Mouse (Mus musculus): ENCODE data around the gene Gucy1b1. TPM values are rescaled to one million over a fixed set of nuclear protein-coding genes. Genes with fewer than 3 reads are reported as not detected.
A peak's percentile ranks its signal among the peaks of the same experiment; 100 is the strongest.

The Gucy1b1 gene
- polyA plus RNA-seq, 1 experiment from 2014 or later: 8.4 TPM

- Histone ChIP-seq H3K4me2 (no peak overlapping the region), H3K27me3 (ENCODE audit: control insufficient read depth, insufficient read depth, low read length) (no peaks in the 10 kb centered on the region), H3K9me3 (ENCODE audit: control insufficient read depth, low read length) (no peaks in the 10 kb centered on the region), H3K4me1 (ENCODE audit: control insufficient read depth, insufficient read depth, low read length) (peaks cover 5% of the 10 kb centered on the region; the same call in 1 of the 2 replicates), H3K27ac (ENCODE audit: low read depth, low read length) (no peak overlapping the region), H3K36me3 (ENCODE audit: control insufficient read depth, insufficient read depth, low read length) (no peaks in the 10 kb centered on the region), H3K4me3 (ENCODE audit: low read depth, low read length) (no peak overlapping the region), H3K9ac (ENCODE audit: low read length) (no peak overlapping the region)
- WGBS: 90% methylated on average over 8 of the region's 8 CpGs
- no peak for DNase-seq (ENCODE audit: low spot score, missing footprints)
- no peak for ATAC-seq (ENCODE audit: low FRiP score)
Measured at GRCm38 (mm10) chr3:82046087-82046486, 28.4 kb downstream of the Gucy1b1 start.

- DNase-seq (ENCODE audit: low spot score, missing footprints) (no peak), ATAC-seq (ENCODE audit: low FRiP score) (no peak)
- no peak overlapping the region for H3K4me3 ChIP-seq (ENCODE audit: low read depth, low read length)
- no peaks in the 10 kb centered on the region for H3K9me3 ChIP-seq (ENCODE audit: control insufficient read depth, low read length)
- H3K27ac ChIP-seq (ENCODE audit: low read depth, low read length): no peak overlapping the region
- H3K9ac ChIP-seq (ENCODE audit: low read length): no peak overlapping the region
- H3K4me1 ChIP-seq (ENCODE audit: control insufficient read depth, insufficient read depth, low read length): peaks cover 5% of the 10 kb centered on the region; the same call in 1 of the 2 replicates
- H3K27me3 ChIP-seq (ENCODE audit: control insufficient read depth, insufficient read depth, low read length): no peaks in the 10 kb centered on the region
- 92% methylated on average over 5 of the region's 5 CpGs for WGBS
- no peaks in the 10 kb centered on the region for H3K36me3 ChIP-seq (ENCODE audit: control insufficient read depth, insufficient read depth, low read length)
- H3K4me2 ChIP-seq: no peak overlapping the region
Measured at GRCm38 (mm10) chr3:82044902-82045301, 29.6 kb downstream of the Gucy1b1 start.

- ATAC-seq (ENCODE audit: low FRiP score) (no peak), DNase-seq (ENCODE audit: low spot score, missing footprints) (no peak)
- Histone ChIP-seq H3K27ac (ENCODE audit: low read depth, low read length) (no peak overlapping the region), H3K4me3 (ENCODE audit: low read depth, low read length) (no peak overlapping the region), H3K27me3 (ENCODE audit: control insufficient read depth, insufficient read depth, low read length) (no peaks in the 10 kb centered on the region), H3K9ac (ENCODE audit: low read length) (no peak overlapping the region), H3K4me1 (ENCODE audit: control insufficient read depth, insufficient read depth, low read length) (no peaks in the 10 kb centered on the region; the same call in 1 of the 2 replicates), H3K36me3 (ENCODE audit: control insufficient read depth, insufficient read depth, low read length) (no peaks in the 10 kb centered on the region), H3K4me2 (no peak overlapping the region), H3K9me3 (ENCODE audit: control insufficient read depth, low read length) (no peaks in the 10 kb centered on the region)
- WGBS: 90% methylated on average over 6 of the region's 6 CpGs
Measured at GRCm38 (mm10) chr3:82043676-82044075, 30.8 kb downstream of the Gucy1b1 start.

- 89% methylated on average over 2 of the region's 2 CpGs for WGBS
- H3K36me3 ChIP-seq (ENCODE audit: control insufficient read depth, insufficient read depth, low read length): no peaks in the 10 kb centered on the region
Measured at GRCm38 (mm10) chr3:82036262-82037044, 38.0 kb downstream of the Gucy1b1 start.

GRCm38 (mm10) chr3:82030008-82030748 lies 44.3 kb downstream of the Gucy1b1 start:
- H3K27me3 ChIP-seq (ENCODE audit: control insufficient read depth, insufficient read depth, low read length): no peaks in the 10 kb centered on the region
- H3K36me3 ChIP-seq (ENCODE audit: control insufficient read depth, insufficient read depth, low read length): no peaks in the 10 kb centered on the region
- WGBS: 92% methylated on average over 1 of the region's 1 CpGs
- H3K9ac ChIP-seq (ENCODE audit: low read length): no peak overlapping the region
- ATAC-seq (ENCODE audit: low FRiP score): no peak
- H3K9me3 ChIP-seq (ENCODE audit: control insufficient read depth, low read length): no peaks in the 10 kb centered on the region
- H3K4me2 ChIP-seq: no peak overlapping the region
- H3K27ac ChIP-seq (ENCODE audit: low read depth, low read length): no peak overlapping the region
- DNase-seq (ENCODE audit: low spot score, missing footprints): no peak
- H3K4me1 ChIP-seq (ENCODE audit: control insufficient read depth, insufficient read depth, low read length): no peaks in the 10 kb centered on the region
- no peak overlapping the region for H3K4me3 ChIP-seq (ENCODE audit: low read depth, low read length)

More at GRCm38 (mm10) chr3:82036262-82037044, 38.0 kb downstream of the Gucy1b1 start:
- Histone ChIP-seq H3K4me1 (ENCODE audit: control insufficient read depth, insufficient read depth, low read length) (no peaks in the 10 kb centered on the region), H3K4me3 (ENCODE audit: low read depth, low read length) (no peak overlapping the region), H3K4me2 (no peak overlapping the region), H3K27ac (ENCODE audit: low read depth, low read length) (no peak overlapping the region), H3K9ac (ENCODE audit: low read length) (no peak overlapping the region), H3K9me3 (ENCODE audit: control insufficient read depth, low read length) (no peaks in the 10 kb centered on the region), H3K27me3 (ENCODE audit: control insufficient read depth, insufficient read depth, low read length) (no peaks in the 10 kb centered on the region)
- DNase-seq (ENCODE audit: low spot score, missing footprints): no peak
- ATAC-seq (ENCODE audit: low FRiP score): no peak

GRCm38 (mm10) chr3:82029229-82029628 lies 45.3 kb downstream of the Gucy1b1 start:
- Histone ChIP-seq H3K36me3 (ENCODE audit: control insufficient read depth, insufficient read depth, low read length) (no peaks in the 10 kb centered on the region), H3K4me2 (no peak overlapping the region), H3K9me3 (ENCODE audit: control insufficient read depth, low read length) (no peaks in the 10 kb centered on the region), H3K9ac (ENCODE audit: low read length) (no peak overlapping the region), H3K27me3 (ENCODE audit: control insufficient read depth, insufficient read depth, low read length) (no peaks in the 10 kb centered on the region), H3K27ac (ENCODE audit: low read depth, low read length) (no peak overlapping the region), H3K4me3 (ENCODE audit: low read depth, low read length) (no peak overlapping the region), H3K4me1 (ENCODE audit: control insufficient read depth, insufficient read depth, low read length) (no peaks in the 10 kb centered on the region)
- peak; percentile 80 for ATAC-seq (ENCODE audit: low FRiP score)
- DNase-seq (ENCODE audit: low spot score, missing footprints): peak; percentile 87
- WGBS: 4% methylated on average over 3 of the region's 3 CpGs

- H3K27me3 ChIP-seq (ENCODE audit: control insufficient read depth, insufficient read depth, low read length): no peaks in the 10 kb centered on the region
- H3K4me1 ChIP-seq (ENCODE audit: control insufficient read depth, insufficient read depth, low read length): no peaks in the 10 kb centered on the region
- no peaks in the 10 kb centered on the region for H3K9me3 ChIP-seq (ENCODE audit: control insufficient read depth, low read length)
- H3K4me2 ChIP-seq: no peak overlapping the region
- no peak for ATAC-seq (ENCODE audit: low FRiP score)
- H3K9ac ChIP-seq (ENCODE audit: low read length): no peak overlapping the region
- no peaks in the 10 kb centered on the region for H3K36me3 ChIP-seq (ENCODE audit: control insufficient read depth, insufficient read depth, low read length)
- no peak overlapping the region for H3K4me3 ChIP-seq (ENCODE audit: low read depth, low read length)
- no peak overlapping the region for H3K27ac ChIP-seq (ENCODE audit: low read depth, low read length)
- 83% methylated on average over 1 of the region's 1 CpGs for WGBS
- no peak for DNase-seq (ENCODE audit: low spot score, missing footprints)
Measured at GRCm38 (mm10) chr3:82027286-82027685, 47.2 kb downstream of the Gucy1b1 start.

GRCm38 (mm10) chr3:82023065-82023464 lies 51.4 kb downstream of the Gucy1b1 start:
- no peak overlapping the region for H3K27ac ChIP-seq (ENCODE audit: low read depth, low read length)
- no peaks in the 10 kb centered on the region for H3K36me3 ChIP-seq (ENCODE audit: control insufficient read depth, insufficient read depth, low read length)
- H3K4me3 ChIP-seq (ENCODE audit: low read depth, low read length): no peak overlapping the region
- H3K4me1 ChIP-seq (ENCODE audit: control insufficient read depth, insufficient read depth, low read length): no peaks in the 10 kb centered on the region
- H3K4me2 ChIP-seq: no peak overlapping the region
- 83% methylated on average over 3 of the region's 3 CpGs for WGBS
- DNase-seq (ENCODE audit: low spot score, missing footprints) (no peak), ATAC-seq (ENCODE audit: low FRiP score) (no peak)
- H3K27me3 ChIP-seq (ENCODE audit: control insufficient read depth, insufficient read depth, low read length): no peaks in the 10 kb centered on the region
- no peak overlapping the region for H3K9ac ChIP-seq (ENCODE audit: low read length)
- no peaks in the 10 kb centered on the region for H3K9me3 ChIP-seq (ENCODE audit: control insufficient read depth, low read length)

- H3K4me1 ChIP-seq (ENCODE audit: control insufficient read depth, insufficient read depth, low read length): no peaks in the 10 kb centered on the region
- H3K4me2 ChIP-seq: no peak overlapping the region
- no peaks in the 10 kb centered on the region for H3K27me3 ChIP-seq (ENCODE audit: control insufficient read depth, insufficient read depth, low read length)
- 92% methylated on average over 8 of the region's 8 CpGs for WGBS
- no peaks in the 10 kb centered on the region for H3K9me3 ChIP-seq (ENCODE audit: control insufficient read depth, low read length)
- no peak overlapping the region for H3K27ac ChIP-seq (ENCODE audit: low read depth, low read length)
- no peak for DNase-seq (ENCODE audit: low spot score, missing footprints)
- no peaks in the 10 kb centered on the region for H3K36me3 ChIP-seq (ENCODE audit: control insufficient read depth, insufficient read depth, low read length)
- no peak overlapping the region for H3K9ac ChIP-seq (ENCODE audit: low read length)
- ATAC-seq (ENCODE audit: low FRiP score): no peak
- no peak overlapping the region for H3K4me3 ChIP-seq (ENCODE audit: low read depth, low read length)
Measured at GRCm38 (mm10) chr3:82022421-82022920, 52.0 kb downstream of the Gucy1b1 start.
